Mouse (Mus musculus) left cerebral cortex, adult 9 months (tissue): Measurements from ENCODE around the gene Gpr150.
A peak's percentile ranks its signal among the peaks of the same experiment; 100 is the strongest.

Experiments
- DNase-seq, 2 experiments: peaks; one replicate each; pipeline ENCODE4 v3.0.0; 2022; ENCODE audit warnings: low spot score in 2 of 2

Gene Gpr150

GRCm38 (mm10) chr13:76056896-76057266 lies at the start of gene Gpr150:
Gene Gpr150 (minus strand): TSS chr13:76056996.
- DNase-seq, result no peak

- no peak for DNase-seq
These were observed 45.2 kb upstream of the Gpr150 start for GRCm38 (mm10) chr13:76101989-76102388.

GRCm38 (mm10) chr13:76098493-76099303 lies 41.9 kb upstream of the Gpr150 start, which contains the start of the genes Arsk and Ttc37:
Gene Arsk (minus strand): TSS chr13:76098660.
Gene Ttc37 (plus strand): TSS chr13:76098734.
- DNase-seq, result peak; percentile 91 to 96

- no peak for DNase-seq
These were observed 41.3 kb upstream of the Gpr150 start for GRCm38 (mm10) chr13:76098116-76098492.

GRCm38 (mm10) chr13:76074323-76074722 lies 17.5 kb upstream of the Gpr150 start:
- no peak for DNase-seq

GRCm38 (mm10) chr13:76064363-76064945 lies 7.7 kb upstream of the Gpr150 start:
- DNase-seq, result no peak

- DNase-seq, result no peak
These were observed 6.8 kb upstream of the Gpr150 start for GRCm38 (mm10) chr13:76063548-76063947.

- no peak for DNase-seq
These were observed 5.8 kb upstream of the Gpr150 start for GRCm38 (mm10) chr13:76062569-76062968.

GRCm38 (mm10) chr13:76062126-76062525 lies 5.3 kb upstream of the Gpr150 start:
- no peak for DNase-seq

- DNase-seq, result no peak
These were observed 2.8 kb upstream of the Gpr150 start for GRCm38 (mm10) chr13:76059591-76059990.

- peak in 1 of 2 experiments; percentile 39 for DNase-seq
These were observed 672 bp upstream of the Gpr150 start for GRCm38 (mm10) chr13:76057267-76058069.

- peak; percentile 40 to 78 for DNase-seq
These were observed 503 bp downstream of the Gpr150 start for GRCm38 (mm10) chr13:76056261-76056724.

- peak in 1 of 2 experiments; percentile 20 for DNase-seq
These were observed 1.2 kb downstream of the Gpr150 start for GRCm38 (mm10) chr13:76055391-76056232.

- no peak for DNase-seq
These were observed 11.8 kb downstream of the Gpr150 start for GRCm38 (mm10) chr13:76044971-76045370.

- DNase-seq, result no peak
These were observed 14.3 kb downstream of the Gpr150 start for GRCm38 (mm10) chr13:76042455-76042854.

GRCm38 (mm10) chr13:76024588-76024987 lies 32.2 kb downstream of the Gpr150 start:
- DNase-seq, result no peak

GRCm38 (mm10) chr13:76021782-76022181 lies 35.0 kb downstream of the Gpr150 start:
- peak in 1 of 2 experiments; percentile 28 for DNase-seq

- DNase-seq, result no peak
These were observed 37.9 kb downstream of the Gpr150 start for GRCm38 (mm10) chr13:76018844-76019400.

GRCm38 (mm10) chr13:76017974-76018843 lies 38.6 kb downstream of the Gpr150 start, which contains the start of gene Rfesd:
Gene Rfesd (minus strand): TSS chr13:76018719.
- peak; percentile 93 to 96 for DNase-seq

GRCm38 (mm10) chr13:76017465-76017864 lies 39.3 kb downstream of the Gpr150 start:
- DNase-seq, result no peak
